Mouse (Mus musculus): ENCODE measurements around the gene Nme8. TPM values are rescaled to one million over a fixed set of nuclear protein-coding genes. Genes with fewer than 3 reads are reported as not detected.

Nme8 gene
- polyA plus RNA-seq, 1 experiment from 2014 or later = not detected

- no peaks in the 10 kb centered on the region for H3K4me1 ChIP-seq (replicated peaks; ENCODE audit: control insufficient read depth, insufficient read depth, low read length)
- DNase-seq (ENCODE audit: low spot score) (no peak), ATAC-seq (replicated peaks; ENCODE audit: low FRiP score, low TSS enrichment, low read depth) (no peak)
These were observed 29.0 kb downstream of the Nme8 start for GRCm38 (mm10) chr13:19668355-19669140.

DNA sequence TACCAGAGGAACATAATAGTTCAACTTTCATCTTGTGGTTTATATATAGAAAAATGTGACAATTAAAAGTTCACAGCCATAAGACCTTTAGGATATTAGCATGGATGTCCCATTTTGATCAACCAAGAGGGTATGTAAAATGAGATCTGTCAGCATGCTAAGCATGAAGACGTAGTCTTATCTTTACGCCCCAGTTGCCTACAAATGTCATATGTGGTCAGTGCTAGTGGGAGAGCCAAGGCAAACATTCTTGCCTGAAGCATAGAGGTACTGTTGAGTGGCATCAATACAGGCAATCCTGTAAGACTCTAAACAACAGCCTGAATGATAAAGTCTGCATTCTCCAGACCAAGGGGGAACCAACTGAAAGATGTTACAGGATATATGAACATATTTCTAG is 45.2 kb downstream of the Nme8 start:
- 83% methylated on average over 2 of the region's 2 CpGs for WGBS
- Histone ChIP-seq H3K9ac (ENCODE audit: low read length) (no peak overlapping the region), H3K27me3 (replicated peaks; ENCODE audit: control insufficient read depth, insufficient read depth, low read length) (no peaks in the 10 kb centered on the region), H3K4me1 (replicated peaks; ENCODE audit: control insufficient read depth, insufficient read depth, low read length) (no peaks in the 10 kb centered on the region), H3K4me2 (ENCODE audit: low read length) (no peak overlapping the region), H3K36me3 (ENCODE audit: control insufficient read depth, insufficient read depth, low read length) (no peaks in the 10 kb centered on the region), H3K27ac (ENCODE audit: low read depth) (no peak overlapping the region), H3K4me3 (ENCODE audit: low read depth, low read length) (no peak overlapping the region), H3K9me3 (ENCODE audit: control insufficient read depth, low read length) (no peaks in the 10 kb centered on the region)
- DNase-seq (ENCODE audit: low spot score) (no peak), ATAC-seq (replicated peaks; ENCODE audit: low FRiP score, low TSS enrichment, low read depth) (no peak)

More at GRCm38 (mm10) chr13:19668355-19669140, 29.0 kb downstream of the Nme8 start:
- Histone ChIP-seq H3K36me3 (ENCODE audit: control insufficient read depth, insufficient read depth, low read length) (no peaks in the 10 kb centered on the region), H3K4me3 (ENCODE audit: low read depth, low read length) (no peak overlapping the region), H3K27me3 (replicated peaks; ENCODE audit: control insufficient read depth, insufficient read depth, low read length) (no peaks in the 10 kb centered on the region), H3K9ac (ENCODE audit: low read length) (no peak overlapping the region), H3K27ac (ENCODE audit: low read depth) (no peak overlapping the region), H3K9me3 (ENCODE audit: control insufficient read depth, low read length) (no peaks in the 10 kb centered on the region), H3K4me2 (ENCODE audit: low read length) (no peak overlapping the region)
- WGBS = 80% methylated on average over 4 of the region's 4 CpGs

- H3K4me1 ChIP-seq (replicated peaks; ENCODE audit: control insufficient read depth, insufficient read depth, low read length) = no peaks in the 10 kb centered on the region
- no peak for ATAC-seq (replicated peaks; ENCODE audit: low FRiP score, low TSS enrichment, low read depth)
- 89% methylated on average over 2 of the region's 2 CpGs for WGBS
- no peaks in the 10 kb centered on the region for H3K36me3 ChIP-seq (ENCODE audit: control insufficient read depth, insufficient read depth, low read length)
- H3K27me3 ChIP-seq (replicated peaks; ENCODE audit: control insufficient read depth, insufficient read depth, low read length) = no peaks in the 10 kb centered on the region
- no peak overlapping the region for H3K9ac ChIP-seq (ENCODE audit: low read length)
- no peak for DNase-seq (ENCODE audit: low spot score)
- H3K27ac ChIP-seq (ENCODE audit: low read depth) = no peak overlapping the region
- H3K4me2 ChIP-seq (ENCODE audit: low read length) = no peak overlapping the region
- H3K9me3 ChIP-seq (ENCODE audit: control insufficient read depth, low read length) = no peaks in the 10 kb centered on the region
- H3K4me3 ChIP-seq (ENCODE audit: low read depth, low read length) = no peak overlapping the region
These were observed 47.8 kb downstream of the Nme8 start for GRCm38 (mm10) chr13:19649824-19650223.

GRCm38 (mm10) chr13:19644225-19644624 is 53.4 kb downstream of the Nme8 start:
- 73% methylated on average over 2 of the region's 2 CpGs for WGBS
- Histone ChIP-seq H3K4me1 (replicated peaks; ENCODE audit: control insufficient read depth, insufficient read depth, low read length) (no peaks in the 10 kb centered on the region), H3K27me3 (replicated peaks; ENCODE audit: control insufficient read depth, insufficient read depth, low read length) (no peaks in the 10 kb centered on the region), H3K9me3 (ENCODE audit: control insufficient read depth, low read length) (no peaks in the 10 kb centered on the region), H3K4me2 (ENCODE audit: low read length) (no peak overlapping the region), H3K4me3 (ENCODE audit: low read depth, low read length) (no peak overlapping the region), H3K27ac (ENCODE audit: low read depth) (no peak overlapping the region), H3K9ac (ENCODE audit: low read length) (no peak overlapping the region), H3K36me3 (ENCODE audit: control insufficient read depth, insufficient read depth, low read length) (no peaks in the 10 kb centered on the region)
- no peak for ATAC-seq (replicated peaks; ENCODE audit: low FRiP score, low TSS enrichment, low read depth)
- DNase-seq (ENCODE audit: low spot score) = no peak

DNA sequence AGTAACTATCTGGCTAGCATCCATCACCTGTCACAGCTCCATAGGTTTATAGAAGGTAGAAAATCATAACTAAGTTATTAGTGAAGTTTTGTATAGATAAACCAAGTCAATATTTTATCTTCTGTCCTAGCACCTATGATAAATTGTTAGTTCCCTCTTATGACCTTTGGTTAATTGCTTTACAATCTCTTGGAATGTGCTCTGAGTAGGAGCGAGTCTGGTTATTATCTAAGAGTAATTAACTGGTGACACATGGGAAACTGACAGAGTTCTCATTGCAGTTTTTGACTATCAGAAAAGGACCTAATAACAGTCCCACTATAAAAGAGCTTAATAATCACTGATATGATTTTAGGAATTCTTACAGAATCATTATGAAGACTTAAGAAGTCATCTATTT is 54.1 kb downstream of the Nme8 start:
- no peak overlapping the region for H3K27ac ChIP-seq (ENCODE audit: low read depth)
- H3K4me2 ChIP-seq (ENCODE audit: low read length) = no peak overlapping the region
- H3K9me3 ChIP-seq (ENCODE audit: control insufficient read depth, low read length) = no peaks in the 10 kb centered on the region
- no peaks in the 10 kb centered on the region for H3K4me1 ChIP-seq (replicated peaks; ENCODE audit: control insufficient read depth, insufficient read depth, low read length)
- no peaks in the 10 kb centered on the region for H3K27me3 ChIP-seq (replicated peaks; ENCODE audit: control insufficient read depth, insufficient read depth, low read length)
- no peaks in the 10 kb centered on the region for H3K36me3 ChIP-seq (ENCODE audit: control insufficient read depth, insufficient read depth, low read length)
- 23% methylated on average over 1 of the region's 1 CpGs for WGBS
- DNase-seq (ENCODE audit: low spot score) = no peak
- H3K4me3 ChIP-seq (ENCODE audit: low read depth, low read length) = no peak overlapping the region
- no peak for ATAC-seq (replicated peaks; ENCODE audit: low FRiP score, low TSS enrichment, low read depth)
- no peak overlapping the region for H3K9ac ChIP-seq (ENCODE audit: low read length)

DNA sequence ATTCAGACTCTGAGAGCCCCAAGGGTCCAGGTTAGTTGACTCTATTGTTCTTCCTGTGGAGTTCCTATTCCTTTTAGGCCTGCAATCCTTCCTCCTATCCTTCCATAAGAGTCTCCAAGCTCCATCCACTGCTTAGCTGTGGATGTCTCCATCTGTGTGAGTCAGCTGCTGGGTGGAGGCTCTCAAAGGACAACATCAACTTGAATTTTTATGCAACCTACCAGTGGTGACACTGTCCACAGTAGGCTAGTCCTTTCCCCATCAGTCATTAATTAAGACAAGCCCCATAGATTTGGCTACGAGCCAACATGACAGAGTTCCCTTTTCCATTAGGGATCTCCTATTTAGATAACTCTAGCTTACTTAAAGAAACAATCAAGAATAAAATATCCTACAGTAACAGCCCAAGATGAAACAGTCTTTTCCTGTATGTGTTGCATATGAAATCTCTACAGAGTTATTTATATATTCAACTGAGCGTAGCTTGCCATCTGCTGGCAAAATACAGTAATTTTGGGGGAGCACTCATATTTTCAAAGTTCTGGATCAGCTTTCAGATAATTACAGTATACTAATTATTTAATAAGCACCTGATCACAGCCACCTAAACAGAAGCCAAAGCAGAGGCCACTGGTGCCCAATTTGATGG is 57.3 kb downstream of the Nme8 start:
- Histone ChIP-seq H3K27me3 (replicated peaks; ENCODE audit: control insufficient read depth, insufficient read depth, low read length) (no peaks in the 10 kb centered on the region), H3K27ac (ENCODE audit: low read depth) (no peak overlapping the region), H3K4me3 (ENCODE audit: low read depth, low read length) (no peak overlapping the region), H3K9me3 (ENCODE audit: control insufficient read depth, low read length) (no peaks in the 10 kb centered on the region), H3K9ac (ENCODE audit: low read length) (no peak overlapping the region), H3K36me3 (ENCODE audit: control insufficient read depth, insufficient read depth, low read length) (no peaks in the 10 kb centered on the region), H3K4me2 (ENCODE audit: low read length) (no peak overlapping the region), H3K4me1 (replicated peaks; ENCODE audit: control insufficient read depth, insufficient read depth, low read length) (no peaks in the 10 kb centered on the region)
- ATAC-seq (replicated peaks; ENCODE audit: low FRiP score, low TSS enrichment, low read depth) = no peak
- whole genome bisulfite sequencing = 81% methylated on average over 2 of the region's 2 CpGs
- no peak for DNase-seq (ENCODE audit: low spot score)

GRCm38 (mm10) chr13:19636131-19636530 is 61.5 kb downstream of the Nme8 start:
- Histone ChIP-seq H3K36me3 (ENCODE audit: control insufficient read depth, insufficient read depth, low read length) (no peaks in the 10 kb centered on the region), H3K27me3 (replicated peaks; ENCODE audit: control insufficient read depth, insufficient read depth, low read length) (no peaks in the 10 kb centered on the region), H3K27ac (ENCODE audit: low read depth) (no peak overlapping the region), H3K9me3 (ENCODE audit: control insufficient read depth, low read length) (no peaks in the 10 kb centered on the region), H3K4me1 (replicated peaks; ENCODE audit: control insufficient read depth, insufficient read depth, low read length) (no peaks in the 10 kb centered on the region), H3K4me2 (ENCODE audit: low read length) (no peak overlapping the region), H3K9ac (ENCODE audit: low read length) (no peak overlapping the region), H3K4me3 (ENCODE audit: low read depth, low read length) (no peak overlapping the region)
- ATAC-seq (replicated peaks; ENCODE audit: low FRiP score, low TSS enrichment, low read depth) (no peak), DNase-seq (ENCODE audit: low spot score) (no peak)
- WGBS = 69% methylated on average over 4 of the region's 4 CpGs

DNA sequence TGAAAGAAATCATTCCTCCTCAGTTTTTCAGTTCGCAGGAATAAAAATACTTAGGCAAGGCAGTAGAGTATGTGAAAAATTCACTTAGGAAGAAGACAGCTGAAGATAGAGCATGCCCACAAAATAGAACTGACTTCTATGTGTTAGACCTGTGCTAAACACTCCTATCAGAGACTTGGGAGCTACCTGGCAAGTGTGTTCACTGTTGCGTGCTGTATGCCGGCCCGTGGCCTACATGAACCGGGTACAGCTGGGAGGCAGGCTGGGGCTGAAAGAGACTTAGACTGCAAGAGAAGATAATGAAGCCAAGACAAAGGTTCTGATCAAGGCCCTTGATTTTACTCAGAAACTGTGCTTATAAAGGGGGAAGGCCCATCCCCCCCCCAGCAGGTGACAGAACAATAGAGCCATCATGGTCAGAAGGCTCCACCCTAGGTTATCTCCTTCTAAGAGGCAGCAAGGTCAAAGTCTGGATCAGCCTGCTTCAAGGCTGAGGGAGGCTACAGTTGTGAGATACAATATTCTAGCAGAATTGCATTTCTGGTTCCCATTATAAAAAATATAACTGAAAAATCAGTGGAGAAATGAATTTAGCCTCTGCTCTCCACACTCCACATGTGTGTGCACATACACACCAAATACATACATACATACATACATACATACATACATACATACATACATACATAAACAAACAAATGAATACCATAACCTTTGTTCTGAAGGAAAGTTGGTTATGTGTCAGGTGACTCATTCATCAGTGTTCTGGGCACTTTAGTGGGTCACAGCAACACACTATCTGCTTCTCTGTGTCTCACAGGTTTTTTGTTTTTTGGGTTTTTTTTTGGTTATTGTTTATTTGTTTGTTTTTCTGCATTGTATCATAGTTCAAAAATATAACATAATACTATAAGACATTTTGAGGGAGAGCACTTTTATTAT is 66.6 kb downstream of the Nme8 start:
- WGBS = 91% methylated on average over 5 of the region's 5 CpGs
- no peak overlapping the region for H3K4me2 ChIP-seq (ENCODE audit: low read length)

More for the DNA sequence above, 66.6 kb downstream of the Nme8 start:
- ATAC-seq (replicated peaks; ENCODE audit: low FRiP score, low TSS enrichment, low read depth) (no peak), DNase-seq (ENCODE audit: low spot score) (no peak)
- no peaks in the 10 kb centered on the region for H3K4me1 ChIP-seq (replicated peaks; ENCODE audit: control insufficient read depth, insufficient read depth, low read length)
- no peaks in the 10 kb centered on the region for H3K36me3 ChIP-seq (ENCODE audit: control insufficient read depth, insufficient read depth, low read length)
- H3K27me3 ChIP-seq (replicated peaks; ENCODE audit: control insufficient read depth, insufficient read depth, low read length) = no peaks in the 10 kb centered on the region
- no peak overlapping the region for H3K27ac ChIP-seq (ENCODE audit: low read depth)
- H3K4me3 ChIP-seq (ENCODE audit: low read depth, low read length) = no peak overlapping the region
- no peak overlapping the region for H3K9ac ChIP-seq (ENCODE audit: low read length)
- H3K9me3 ChIP-seq (ENCODE audit: control insufficient read depth, low read length) = no peaks in the 10 kb centered on the region
